Mouse (Mus musculus): ENCODE data around the gene Hs3st1. TPM values are rescaled to one million over a fixed set of nuclear protein-coding genes. Genes with fewer than 3 reads are reported as not detected.

Hs3st1 gene
- total RNA-seq, 2 experiments from 2014 or later = 1.5 to 2.1 TPM

- peak; percentile 81 for DNase-seq (ENCODE audit: low spot score)
Observed at GRCm38 (mm10) chr5:39643924-39644826, 111.1 kb downstream of the Hs3st1 start.

- DNase-seq (ENCODE audit: low spot score) = no peak
Observed at GRCm38 (mm10) chr5:39643260-39643923, 111.9 kb downstream of the Hs3st1 start.

- DNase-seq (ENCODE audit: low spot score) = no peak
Observed at GRCm38 (mm10) chr5:39642222-39642770, 113.0 kb downstream of the Hs3st1 start.

- DNase-seq (ENCODE audit: low spot score) = peak; percentile 35
Observed at GRCm38 (mm10) chr5:39639438-39640177, 115.7 kb downstream of the Hs3st1 start.

GRCm38 (mm10) chr5:39638926-39639325 is 116.3 kb downstream of the Hs3st1 start:
- DNase-seq (ENCODE audit: low spot score) = no peak

- no peak for DNase-seq (ENCODE audit: low spot score)
Observed at GRCm38 (mm10) chr5:39637874-39638273, 117.4 kb downstream of the Hs3st1 start.

GRCm38 (mm10) chr5:39636090-39636489 is 119.2 kb downstream of the Hs3st1 start:
- DNase-seq (ENCODE audit: low spot score) = no peak

GRCm38 (mm10) chr5:39634300-39635047 is 120.8 kb downstream of the Hs3st1 start:
- DNase-seq (ENCODE audit: low spot score) = no peak

GRCm38 (mm10) chr5:39633206-39633605 is 122.1 kb downstream of the Hs3st1 start:
- DNase-seq (ENCODE audit: low spot score) = no peak

GRCm38 (mm10) chr5:39630841-39631240 is 124.4 kb downstream of the Hs3st1 start:
- no peak for DNase-seq (ENCODE audit: low spot score)

- no peak for DNase-seq (ENCODE audit: low spot score)
Observed at GRCm38 (mm10) chr5:39625037-39625473, 130.2 kb downstream of the Hs3st1 start.

GRCm38 (mm10) chr5:39624218-39624590 is 131.1 kb downstream of the Hs3st1 start:
- no peak for DNase-seq (ENCODE audit: low spot score)

GRCm38 (mm10) chr5:39623304-39624217 is 131.7 kb downstream of the Hs3st1 start:
- DNase-seq (ENCODE audit: low spot score) = peak; percentile 23

- DNase-seq (ENCODE audit: low spot score) = no peak
Observed at GRCm38 (mm10) chr5:39620206-39620866, 134.9 kb downstream of the Hs3st1 start.

GRCm38 (mm10) chr5:39617354-39617977 is 137.8 kb downstream of the Hs3st1 start:
- no peak for DNase-seq (ENCODE audit: low spot score)

- DNase-seq (ENCODE audit: low spot score) = no peak
Observed at GRCm38 (mm10) chr5:39615202-39615601, 140.1 kb downstream of the Hs3st1 start.

- DNase-seq (ENCODE audit: low spot score) = no peak
Observed at GRCm38 (mm10) chr5:39613534-39613933, 141.7 kb downstream of the Hs3st1 start.

- no peak for DNase-seq (ENCODE audit: low spot score)
Observed at GRCm38 (mm10) chr5:39612240-39612639, 143.0 kb downstream of the Hs3st1 start.

GRCm38 (mm10) chr5:39608260-39608659 is 147.0 kb downstream of the Hs3st1 start:
- no peak for DNase-seq (ENCODE audit: low spot score)
